Mouse (Mus musculus) kidney, adult 2 months (tissue): ENCODE results near the gene Cebpa.

Experiments
- CTCF ChIP-seq: fragments of 200-500 bp; conservative IDR thresholded peaks from 2 replicates; pipeline ENCODE4 v1.5.1; 2011; ENCODE audit warnings: low read depth, mild to moderate bottlenecking, control low read depth, low read length, moderate library complexity, mixed read lengths; ENCODE audit not compliant: insufficient read depth, insufficient read length
- POLR2A ChIP-seq: fragments of 200-500 bp; IDR thresholded peaks from one replicate; pipeline ENCODE4 v1.6.1; 2011; ENCODE audit warnings: low read depth, low read length, control low read depth

DNA sequence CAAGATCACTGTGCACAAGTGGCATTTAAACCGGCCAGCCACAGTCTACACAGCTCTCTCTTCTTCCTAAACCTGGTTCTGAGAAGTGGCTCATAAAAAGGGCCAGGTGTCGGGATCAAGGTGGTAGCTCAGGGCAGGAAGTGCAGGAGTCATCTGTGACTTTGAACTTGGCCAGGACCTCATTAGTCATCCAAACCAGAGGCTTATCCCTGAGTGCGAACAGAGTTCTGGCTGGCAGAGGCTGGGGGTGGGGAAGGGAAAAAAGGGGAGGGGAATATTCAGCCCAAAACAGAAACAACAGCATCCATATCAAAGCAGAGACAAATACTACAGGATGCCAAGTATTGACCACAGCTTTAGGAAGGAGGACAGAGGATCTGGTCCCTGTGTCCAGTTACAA lies 11.5 kb upstream of the Cebpa start:
- no peak for TF ChIP-seq CTCF
- TF ChIP-seq POLR2A = no peak
